Mouse (Mus musculus) cortical plate, adult 2 months (tissue): Measurements from ENCODE around the gene Atxn7l3. TPM values are rescaled to one million over a fixed set of nuclear protein-coding genes. Genes with fewer than 3 reads are reported as not detected.

Experiments used
- H3K27ac ChIP-seq: fragments of 200-500 bp; 2 replicates; pipeline ENCODE4 v1.5.1; 2012; ENCODE audit warnings: low read length, control low read depth, inconsistent platforms; ENCODE audit not compliant: insufficient read depth
- H3K4me1 ChIP-seq: fragments of 200-500 bp; 2 replicates; pipeline ENCODE4 v1.6.1; 2011; ENCODE audit warnings: low read length; ENCODE audit not compliant: control insufficient read depth, insufficient read depth
- H3K4me3 ChIP-seq: fragments of 200-500 bp; 2 replicates; pipeline ENCODE4 v1.5.1; 2011; ENCODE audit warnings: mild to moderate bottlenecking, low read length, control low read depth; ENCODE audit not compliant: insufficient read depth
- CTCF ChIP-seq: fragments of 200-500 bp; IDR thresholded peaks from 2 replicates; pipeline ENCODE4 v1.5.1; 2011; ENCODE audit warnings: mild to moderate bottlenecking, control low read depth, low read length; ENCODE audit not compliant: insufficient read depth; ENCODE audit errors: extremely low read depth
- POLR2A ChIP-seq: fragments of 200-500 bp; IDR thresholded peaks from 2 replicates; pipeline ENCODE4 v1.6.1; 2011; ENCODE audit warnings: mild to moderate bottlenecking, low read length, control low read depth; ENCODE audit not compliant: insufficient read depth; ENCODE audit errors: extremely low read depth
- polyA plus RNA-seq: library from polyadenylated mRNA; depleted of rRNA; stranded (reverse); fragments of >200 nt; gene quantifications from 2 replicates; pipeline ENCODE4 v1.2.3, GENCODE M21; 2012

The Atxn7l3 gene
- polyA plus RNA-seq, 1 experiment = 171 TPM

DNA sequence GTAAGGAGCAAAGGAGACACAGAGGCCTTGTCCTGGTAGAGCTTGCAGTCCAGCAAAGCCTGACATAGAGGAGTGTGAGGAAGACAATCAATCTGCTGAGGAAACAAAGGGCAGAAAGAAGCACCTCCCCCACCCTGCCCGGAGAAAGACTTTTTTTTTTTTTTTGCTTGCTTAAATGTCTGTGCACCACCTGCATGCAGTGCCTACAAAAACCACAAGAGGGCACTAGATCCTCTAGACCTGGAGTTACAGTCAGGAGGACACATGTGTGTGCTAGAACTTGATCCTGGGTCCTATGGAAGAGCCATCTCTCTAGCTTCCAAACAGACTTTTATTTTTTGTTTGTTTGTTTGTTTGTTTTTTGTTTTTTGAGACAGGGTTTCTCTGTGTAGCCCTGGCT is 3.4 kb upstream of the Atxn7l3 start:
- no peaks in the 10 kb centered on the region for H3K4me1 ChIP-seq
- TF ChIP-seq POLR2A (no peak), CTCF (peak; percentile 48; the same call in 1 of the 2 replicates)
- no peak overlapping the region for H3K4me3 ChIP-seq
- H3K27ac ChIP-seq = no peak overlapping the region

DNA sequence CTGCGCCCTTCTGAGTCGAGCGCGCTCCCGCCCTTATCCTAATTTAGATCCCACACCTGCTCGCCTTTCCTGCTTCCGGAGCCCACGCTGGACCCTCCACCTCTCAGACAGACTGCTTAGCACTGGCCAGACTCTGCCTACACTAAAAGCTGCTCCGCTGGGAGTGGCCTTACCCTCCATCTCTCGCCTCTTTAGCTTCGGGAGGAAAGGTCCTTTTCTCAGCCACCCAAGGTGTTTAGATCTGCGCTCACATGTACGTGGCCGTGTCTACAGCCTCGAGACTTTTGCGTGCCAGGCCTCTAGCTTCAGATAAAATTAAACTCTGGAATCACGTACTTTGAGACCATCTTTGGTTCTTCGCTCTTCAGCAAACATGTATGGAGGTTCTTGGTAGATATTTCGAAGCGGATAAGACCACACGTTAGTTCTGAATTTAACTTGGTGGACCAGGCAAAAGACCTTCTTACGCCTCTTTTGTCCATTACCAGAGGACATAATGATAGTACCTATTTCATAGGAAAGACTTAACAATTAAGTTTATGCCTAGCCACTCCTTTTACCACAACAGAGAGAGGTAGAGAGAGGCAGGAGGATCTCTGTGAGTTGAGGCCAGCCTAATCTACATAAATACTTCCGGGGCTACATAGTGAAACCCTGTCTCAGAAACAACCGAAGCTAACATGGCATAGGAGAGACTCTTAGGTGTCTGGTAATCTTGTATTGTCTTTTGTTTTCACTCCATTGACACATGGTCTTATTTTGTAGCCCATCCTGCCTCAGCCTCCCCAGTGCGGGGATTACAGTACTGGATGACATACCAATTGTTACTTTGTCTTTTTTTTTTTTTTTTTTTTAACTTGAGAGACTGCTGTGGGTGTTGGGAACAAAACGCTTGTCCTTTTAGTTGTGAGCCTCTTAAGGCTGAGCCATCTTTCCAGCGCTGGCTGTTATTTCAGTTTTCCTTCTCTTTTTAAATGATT is 1.4 kb upstream of the Atxn7l3 start:
- H3K27ac ChIP-seq = peak overlapping the region; percentile 18
- peak overlapping the region; percentile 46 for H3K4me3 ChIP-seq
- no peak for TF ChIP-seq CTCF
- no peak for TF ChIP-seq POLR2A
- no peaks in the 10 kb centered on the region for H3K4me1 ChIP-seq

DNA sequence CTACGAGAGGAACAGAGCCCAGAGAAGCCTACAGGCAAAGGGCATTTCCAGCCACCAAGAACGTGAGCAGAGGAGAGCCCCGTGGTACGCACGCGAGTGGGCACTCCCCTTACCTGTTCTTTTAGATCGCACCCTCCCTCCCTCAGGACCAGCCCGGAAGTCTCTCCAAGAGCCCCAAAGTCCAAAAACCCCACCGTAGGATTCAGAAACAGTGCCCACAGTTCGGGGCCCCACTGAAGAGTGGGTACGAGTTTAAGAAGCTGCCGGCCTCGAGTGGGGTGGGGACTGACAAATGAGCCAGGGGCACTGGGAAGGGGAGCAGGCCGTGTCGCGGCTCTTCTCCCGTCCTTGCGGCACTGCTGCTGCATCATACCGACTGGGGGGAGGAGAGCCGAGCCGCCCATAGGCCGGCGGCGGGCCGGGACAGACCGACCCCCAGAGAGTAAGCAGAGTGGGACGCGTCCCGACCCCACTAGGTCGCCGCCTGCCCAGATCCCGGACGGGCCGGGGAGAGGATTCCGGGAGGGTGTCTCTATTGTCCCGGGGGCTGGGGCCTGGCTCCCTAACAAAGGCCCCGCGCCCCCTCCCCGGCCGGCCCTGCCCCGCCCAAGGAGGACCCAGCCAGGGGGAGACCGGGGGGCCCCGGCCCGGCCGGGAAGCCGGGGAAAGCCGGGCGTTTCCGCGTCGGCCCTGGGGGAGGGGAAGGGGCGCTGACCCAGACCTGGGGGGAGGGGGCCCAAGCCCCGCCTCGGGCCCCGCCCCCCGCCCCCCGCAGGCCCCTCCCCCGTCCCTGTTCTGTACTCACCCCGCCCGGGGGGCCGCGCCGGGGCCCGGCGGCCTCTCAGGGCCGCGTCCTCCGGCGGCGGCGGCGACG is 596 bp downstream of the Atxn7l3 start:
- H3K4me3 ChIP-seq = peak overlapping the region; percentile 46
- TF ChIP-seq POLR2A = no peak
- TF ChIP-seq CTCF = no peak
- H3K27ac ChIP-seq = peak overlapping the region; percentile 8; the same call in 1 of the 2 replicates
- no peaks in the 10 kb centered on the region for H3K4me1 ChIP-seq

DNA sequence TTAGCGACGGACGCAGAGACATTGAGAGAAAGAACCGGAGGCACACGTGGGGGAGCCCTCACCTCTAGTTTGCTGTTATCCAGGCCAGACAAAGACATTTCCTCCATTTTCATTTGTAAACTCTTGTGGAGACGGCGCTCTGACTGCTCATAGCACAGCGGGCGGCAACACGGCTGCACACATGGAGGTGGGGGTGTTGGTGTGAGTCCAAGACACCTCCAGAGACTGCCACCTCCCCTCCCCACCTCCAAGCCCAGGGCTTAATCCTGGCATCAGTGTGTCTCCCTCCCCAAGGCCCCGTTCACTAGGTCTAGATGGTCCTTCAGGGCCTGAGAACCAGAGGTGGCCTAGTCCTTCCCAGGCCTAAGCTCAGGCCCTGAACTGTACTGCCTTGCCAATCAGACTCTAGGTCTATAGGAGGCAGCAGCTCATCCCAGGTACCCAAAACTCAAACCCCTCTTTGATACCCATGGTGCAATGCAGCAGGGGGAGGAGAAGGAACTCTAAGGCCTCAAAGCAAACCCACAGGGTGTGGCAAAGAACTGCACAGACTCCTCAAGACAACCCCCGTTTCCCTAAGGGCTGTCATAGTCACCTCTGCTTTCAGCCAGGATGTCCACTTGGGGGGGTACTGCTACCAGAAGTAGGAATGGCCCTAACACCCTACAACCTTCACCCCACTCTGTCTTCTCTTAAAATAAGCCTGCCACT is 1.4 kb downstream of the Atxn7l3 start:
- Histone ChIP-seq H3K4me1 (no peaks in the 10 kb centered on the region), H3K4me3 (peak overlapping the region; percentile 46), H3K27ac (no peak overlapping the region; the same call in 1 of the 2 replicates)
- TF ChIP-seq POLR2A = peak; percentile 30; the same call in 1 of the 2 replicates
- 0 out of 2 replicates have a peak, but pooled peaks have one; percentile 8 for TF ChIP-seq CTCF

DNA sequence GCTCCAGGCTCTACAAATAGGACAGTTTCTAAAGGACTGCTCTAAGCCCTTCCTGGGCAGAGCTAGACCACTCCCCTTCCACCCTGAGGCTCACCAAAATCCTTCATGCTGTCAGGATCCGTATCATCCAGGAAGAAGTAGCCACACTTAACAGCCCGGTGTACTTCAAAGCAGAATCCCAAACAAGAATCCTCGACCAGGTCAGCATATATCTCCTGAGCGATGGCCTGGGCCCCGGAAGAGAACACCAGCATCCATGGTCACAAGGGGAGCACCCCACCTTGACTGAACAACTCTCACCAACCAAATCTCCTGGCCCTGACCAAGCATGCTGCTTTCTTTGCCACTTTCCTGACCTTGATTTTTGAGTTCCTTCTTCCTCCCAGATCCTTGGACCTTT is 2.0 kb downstream of the Atxn7l3 start:
- H3K27ac ChIP-seq = no peak overlapping the region

GRCm38 (mm10) chr11:102293971-102294370 is 2.5 kb downstream of the Atxn7l3 start:
- TF ChIP-seq CTCF (no peak), POLR2A (no peak)
- Histone ChIP-seq H3K4me3 (no peak overlapping the region), H3K27ac (no peak overlapping the region), H3K4me1 (no peaks in the 10 kb centered on the region)

More for the DNA sequence above, 2.0 kb downstream of the Atxn7l3 start:
- H3K4me3 ChIP-seq = no peak overlapping the region
- TF ChIP-seq POLR2A (no peak), CTCF (no peak)
- H3K4me1 ChIP-seq = no peaks in the 10 kb centered on the region

DNA sequence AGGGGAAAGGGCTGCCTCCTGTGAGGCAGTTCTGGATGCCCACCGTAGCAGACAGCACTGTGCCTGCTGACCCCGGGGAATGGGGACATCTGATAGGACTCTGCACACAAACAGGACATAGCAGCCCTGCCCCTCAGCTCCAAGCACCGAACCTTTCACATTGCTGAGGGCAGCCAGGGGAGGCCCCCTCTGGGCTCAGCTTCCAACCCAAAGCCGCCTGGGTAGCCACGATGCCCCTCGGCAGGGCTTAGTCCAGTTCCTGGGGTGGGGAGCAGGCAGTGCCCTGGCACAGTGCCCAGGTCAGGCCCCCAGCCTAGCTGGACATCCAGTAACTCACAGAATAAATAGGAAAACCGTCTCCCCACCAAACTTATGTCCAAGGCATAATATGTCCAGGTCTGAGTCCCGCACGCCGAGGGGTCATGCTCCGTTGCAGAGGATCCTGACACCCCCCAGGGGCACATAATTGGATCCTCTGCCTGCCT is 5.3 kb downstream of the Atxn7l3 start:
- TF ChIP-seq POLR2A (no peak), CTCF (no peak)
- Histone ChIP-seq H3K4me1 (no peaks in the 10 kb centered on the region), H3K27ac (no peak overlapping the region), H3K4me3 (no peak overlapping the region)

- Histone ChIP-seq H3K4me3 (no peak overlapping the region), H3K4me1 (no peaks in the 10 kb centered on the region), H3K27ac (no peak overlapping the region)
- no peak for TF ChIP-seq CTCF
- no peak for TF ChIP-seq POLR2A
These were observed 6.3 kb downstream of the Atxn7l3 start for GRCm38 (mm10) chr11:102290141-102290540.

DNA sequence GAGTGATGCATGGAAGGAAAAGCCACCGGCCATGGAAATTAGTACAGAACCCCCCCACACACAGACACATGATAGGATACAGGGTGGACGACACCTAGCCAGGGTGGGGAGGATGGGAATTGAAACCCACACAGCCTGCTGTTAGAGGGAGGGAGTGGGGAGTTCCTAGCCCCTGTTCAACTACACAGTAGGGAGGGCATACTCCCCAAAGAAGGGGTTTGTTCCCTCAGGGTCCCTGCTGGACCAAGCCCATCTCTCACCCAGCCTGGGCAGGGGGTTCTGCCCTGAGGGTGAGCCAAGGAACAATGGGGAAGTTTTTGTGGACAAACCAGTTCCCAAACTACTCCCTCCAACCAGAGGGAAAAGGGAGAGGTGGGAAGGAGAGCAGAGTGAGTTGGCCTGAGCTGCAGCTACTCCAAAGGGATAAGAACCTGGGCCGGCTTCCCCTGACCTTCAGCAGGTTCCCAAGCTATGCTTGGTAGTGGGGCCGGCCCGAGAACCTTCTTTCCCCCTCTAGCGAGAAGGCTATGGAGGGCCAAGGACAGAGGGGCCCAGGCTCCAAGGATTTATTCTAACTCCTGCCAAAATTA is 6.8 kb downstream of the Atxn7l3 start:
- TF ChIP-seq POLR2A (no peak), CTCF (no peak)
- H3K4me3 ChIP-seq = no peak overlapping the region
- no peak overlapping the region for H3K27ac ChIP-seq
- H3K4me1 ChIP-seq = no peaks in the 10 kb centered on the region
